Mouse (Mus musculus) retina, embryonic 14.5 days (tissue): ENCODE results near the gene Cyp4f15.
"Not testable (repeated sequence)": the region's sequence is repeated elsewhere in the genome, so short reads cannot be mapped to it uniquely, and the experiment has no call there.

Experiments
- DNase-seq: peaks from one replicate; pipeline ENCODE4 v3.0.0-alpha.2; 2015; ENCODE audit warnings: low spot score

Cyp4f15 gene

GRCm38 (mm10) chr17:32685048-32685750 is at the start of gene Cyp4f15:
Gene Cyp4f15, plus strand, starts transcription at chr17:32685627.
- peak; percentile 6 for DNase-seq

GRCm38 (mm10) chr17:32636341-32636740 is 49.1 kb upstream of the Cyp4f15 start:
- DNase-seq: peak; percentile 3

- DNase-seq: no peak
These were observed 48.3 kb upstream of the Cyp4f15 start for GRCm38 (mm10) chr17:32637151-32637550.

GRCm38 (mm10) chr17:32646631-32647030 is 38.8 kb upstream of the Cyp4f15 start:
- no peak for DNase-seq

GRCm38 (mm10) chr17:32653860-32654259 is 31.6 kb upstream of the Cyp4f15 start:
- DNase-seq: no peak

- no peak for DNase-seq
These were observed 28.4 kb upstream of the Cyp4f15 start for GRCm38 (mm10) chr17:32657041-32657440.

- no peak for DNase-seq
These were observed 27.2 kb upstream of the Cyp4f15 start for GRCm38 (mm10) chr17:32658246-32658645.

- no peak for DNase-seq
These were observed 26.7 kb upstream of the Cyp4f15 start, which contains the start of gene Cyp4f40 for GRCm38 (mm10) chr17:32658712-32659111. Gene Cyp4f40, plus strand, starts transcription at chr17:32658900.

GRCm38 (mm10) chr17:32673976-32674375 is 11.5 kb upstream of the Cyp4f15 start:
- DNase-seq: no peak

GRCm38 (mm10) chr17:32676040-32676635 is 9.3 kb upstream of the Cyp4f15 start:
- DNase-seq: peak; percentile 11

- DNase-seq: peak; percentile 73
These were observed 5.0 kb upstream of the Cyp4f15 start for GRCm38 (mm10) chr17:32680404-32680803.

GRCm38 (mm10) chr17:32686722-32687121 is 1.3 kb downstream of the Cyp4f15 start:
- no peak for DNase-seq

- DNase-seq: no peak
These were observed 5.5 kb downstream of the Cyp4f15 start for GRCm38 (mm10) chr17:32690959-32691358.

GRCm38 (mm10) chr17:32702826-32703225 is 17.4 kb downstream of the Cyp4f15 start:
- DNase-seq: peak; percentile 35

- DNase-seq: not testable (repeated sequence)
These were observed 25.1 kb downstream of the Cyp4f15 start for GRCm38 (mm10) chr17:32710541-32710940.

GRCm38 (mm10) chr17:32722151-32722550 is 36.7 kb downstream of the Cyp4f15 start:
- DNase-seq: not testable (repeated sequence)

- no peak for DNase-seq
These were observed 37.3 kb downstream of the Cyp4f15 start for GRCm38 (mm10) chr17:32722771-32723170.

- not testable (repeated sequence) for DNase-seq
These were observed 40.9 kb downstream of the Cyp4f15 start for GRCm38 (mm10) chr17:32726360-32726759.

- DNase-seq: peak; percentile 21
These were observed 43.6 kb downstream of the Cyp4f15 start for GRCm38 (mm10) chr17:32729029-32729428.

GRCm38 (mm10) chr17:32738406-32738805 is 53.0 kb downstream of the Cyp4f15 start:
- DNase-seq: no peak

GRCm38 (mm10) chr17:32741057-32741456 is 55.6 kb downstream of the Cyp4f15 start:
- DNase-seq: no peak

GRCm38 (mm10) chr17:32750611-32751010 is 65.2 kb downstream of the Cyp4f15 start:
- DNase-seq: peak; percentile 14
